Mouse (Mus musculus): ENCODE measurements around the gene Cdhr4. TPM values are rescaled to one million over a fixed set of nuclear protein-coding genes. Genes with fewer than 3 reads are reported as not detected.

Cdhr4 gene
- polyA plus RNA-seq, 1 experiment = 4.2 TPM

- Histone ChIP-seq H3K4me3 (ENCODE audit: insufficient read depth, low read length) (peak overlapping the region; percentile 41), H3K4me1 (ENCODE audit: control insufficient read depth, insufficient read depth, low read length) (peaks cover 8% of the 10 kb centered on the region), H3K27ac (ENCODE audit: insufficient read depth, low read length) (peak overlapping the region; percentile 97)
- TF ChIP-seq POLR2A (IDR thresholded peaks at IDR 0.05; ENCODE audit: extremely low read depth, insufficient read depth, low read length) = no peak
- TF ChIP-seq CTCF (IDR thresholded peaks at IDR 0.05; ENCODE audit: extremely low read depth, insufficient read depth, low read length) = no peak
Measured at GRCm38 (mm10) chr9:107984052-107984753, 8.1 kb upstream of the Cdhr4 start.

GRCm38 (mm10) chr9:107984754-107985055 is 7.6 kb upstream of the Cdhr4 start:
- Histone ChIP-seq H3K4me3 (ENCODE audit: insufficient read depth, low read length) (peak overlapping the region; percentile 41), H3K27ac (ENCODE audit: insufficient read depth, low read length) (peak overlapping the region; percentile 97; the same call in 1 of the 2 replicates), H3K4me1 (ENCODE audit: control insufficient read depth, insufficient read depth, low read length) (peaks cover 8% of the 10 kb centered on the region)
- TF ChIP-seq POLR2A (IDR thresholded peaks at IDR 0.05; ENCODE audit: extremely low read depth, insufficient read depth, low read length) (no peak), CTCF (IDR thresholded peaks at IDR 0.05; ENCODE audit: extremely low read depth, insufficient read depth, low read length) (no peak)

GRCm38 (mm10) chr9:107985131-107986119 is 6.9 kb upstream of the Cdhr4 start, which contains the start of gene Inka1:
Gene Inka1 (minus strand): TSS chr9:107985879.
- peaks cover 8% of the 10 kb centered on the region for H3K4me1 ChIP-seq (ENCODE audit: control insufficient read depth, insufficient read depth, low read length)
- peak within 1 kb of the TSS; percentile 41 for H3K4me3 ChIP-seq (ENCODE audit: insufficient read depth, low read length)
- H3K27ac ChIP-seq (ENCODE audit: insufficient read depth, low read length) = peak within 1 kb of the TSS; percentile 97
- TF ChIP-seq CTCF (IDR thresholded peaks at IDR 0.05; ENCODE audit: extremely low read depth, insufficient read depth, low read length) (no peak), POLR2A (IDR thresholded peaks at IDR 0.05; ENCODE audit: extremely low read depth, insufficient read depth, low read length) (no peak)

- peak; percentile 91 for TF ChIP-seq CTCF (IDR thresholded peaks at IDR 0.05; ENCODE audit: extremely low read depth, insufficient read depth, low read length)
- no peak for TF ChIP-seq POLR2A (IDR thresholded peaks at IDR 0.05; ENCODE audit: extremely low read depth, insufficient read depth, low read length)
- Histone ChIP-seq H3K27ac (ENCODE audit: insufficient read depth, low read length) (no peak overlapping the region), H3K4me1 (ENCODE audit: control insufficient read depth, insufficient read depth, low read length) (peaks cover 8% of the 10 kb centered on the region), H3K4me3 (ENCODE audit: insufficient read depth, low read length) (peak overlapping the region; percentile 41; the same call in 1 of the 2 replicates)
Measured at GRCm38 (mm10) chr9:107986376-107986775, 5.9 kb upstream of the Cdhr4 start.

- no peak for TF ChIP-seq CTCF (IDR thresholded peaks at IDR 0.05; ENCODE audit: extremely low read depth, insufficient read depth, low read length)
- no peak for TF ChIP-seq POLR2A (IDR thresholded peaks at IDR 0.05; ENCODE audit: extremely low read depth, insufficient read depth, low read length)
Measured at GRCm38 (mm10) chr9:107987950-107988349, 4.3 kb upstream of the Cdhr4 start.

GRCm38 (mm10) chr9:107993013-107993412 is 716 bp downstream of the Cdhr4 start:
- Histone ChIP-seq H3K4me3 (ENCODE audit: insufficient read depth, low read length) (no peak overlapping the region), H3K4me1 (ENCODE audit: control insufficient read depth, insufficient read depth, low read length) (no peaks in the 10 kb centered on the region), H3K27ac (ENCODE audit: insufficient read depth, low read length) (no peak overlapping the region)
- TF ChIP-seq POLR2A (IDR thresholded peaks at IDR 0.05; ENCODE audit: extremely low read depth, insufficient read depth, low read length) (no peak), CTCF (IDR thresholded peaks at IDR 0.05; ENCODE audit: extremely low read depth, insufficient read depth, low read length) (no peak)

More at GRCm38 (mm10) chr9:107987950-107988349, 4.3 kb upstream of the Cdhr4 start:
- Histone ChIP-seq H3K4me1 (ENCODE audit: control insufficient read depth, insufficient read depth, low read length) (no peaks in the 10 kb centered on the region), H3K4me3 (ENCODE audit: insufficient read depth, low read length) (no peak overlapping the region), H3K27ac (ENCODE audit: insufficient read depth, low read length) (no peak overlapping the region)

- H3K27ac ChIP-seq (ENCODE audit: insufficient read depth, low read length) = no peak overlapping the region
- H3K4me1 ChIP-seq (ENCODE audit: control insufficient read depth, insufficient read depth, low read length) = no peaks in the 10 kb centered on the region
- H3K4me3 ChIP-seq (ENCODE audit: insufficient read depth, low read length) = no peak overlapping the region
- no peak for TF ChIP-seq CTCF (IDR thresholded peaks at IDR 0.05; ENCODE audit: extremely low read depth, insufficient read depth, low read length)
- TF ChIP-seq POLR2A (IDR thresholded peaks at IDR 0.05; ENCODE audit: extremely low read depth, insufficient read depth, low read length) = no peak
Measured at GRCm38 (mm10) chr9:107994464-107994863, 2.2 kb downstream of the Cdhr4 start.

GRCm38 (mm10) chr9:107995513-107995912 is 3.2 kb downstream of the Cdhr4 start:
- TF ChIP-seq CTCF (IDR thresholded peaks at IDR 0.05; ENCODE audit: extremely low read depth, insufficient read depth, low read length) (no peak), POLR2A (IDR thresholded peaks at IDR 0.05; ENCODE audit: extremely low read depth, insufficient read depth, low read length) (no peak)
- Histone ChIP-seq H3K4me3 (ENCODE audit: insufficient read depth, low read length) (no peak overlapping the region), H3K27ac (ENCODE audit: insufficient read depth, low read length) (no peak overlapping the region), H3K4me1 (ENCODE audit: control insufficient read depth, insufficient read depth, low read length) (no peaks in the 10 kb centered on the region)

- Histone ChIP-seq H3K4me3 (ENCODE audit: insufficient read depth, low read length) (no peak within 1 kb of the TSS), H3K27ac (ENCODE audit: insufficient read depth, low read length) (no peak within 1 kb of the TSS), H3K4me1 (ENCODE audit: control insufficient read depth, insufficient read depth, low read length) (no peaks in the 10 kb centered on the region)
- TF ChIP-seq CTCF (IDR thresholded peaks at IDR 0.05; ENCODE audit: extremely low read depth, insufficient read depth, low read length) (no peak), POLR2A (IDR thresholded peaks at IDR 0.05; ENCODE audit: extremely low read depth, insufficient read depth, low read length) (no peak)
Measured at GRCm38 (mm10) chr9:107996049-107996448, 3.8 kb downstream of the Cdhr4 start, which contains the start of gene Gm20662. Gene Gm20662 (plus strand): TSS chr9:107996349.
